Mouse (Mus musculus) stomach, postnatal 0 days (tissue): Measurements from ENCODE around the gene Jdp2. TPM values are rescaled to one million over a fixed set of nuclear protein-coding genes. Genes with fewer than 3 reads are reported as not detected.

Source experiments
- ATAC-seq: fragments of 200-750 bp; cut with Nextera tagmentation; 2 replicates; pipeline ENCODE4 v1.8.0; 2017; ENCODE audit not compliant: low FRiP score, low TSS enrichment
- DNase-seq: peaks from one replicate; pipeline ENCODE4 v3.0.0-alpha.2; 2016; ENCODE audit warnings: low spot score
- H3K27ac ChIP-seq: fragments of 300-500 bp; sonication (generic); replicated peaks from 2 replicates; pipeline ENCODE4 v1.5.1; 2014; ENCODE audit warnings: mild to moderate bottlenecking, control low read depth
- H3K27me3 ChIP-seq: fragments of 300-500 bp; sonication (generic); 2 replicates; pipeline ENCODE4 v1.6.1; 2014; ENCODE audit warnings: low read length; ENCODE audit not compliant: control insufficient read depth, insufficient read depth
- H3K36me3 ChIP-seq: fragments of 300-500 bp; sonication (generic); 2 replicates; pipeline ENCODE4 v1.6.1; 2014; ENCODE audit warnings: low read length, mixed read lengths; ENCODE audit not compliant: control insufficient read depth, insufficient read depth
- H3K4me1 ChIP-seq: fragments of 300-500 bp; sonication (generic); replicated peaks from 2 replicates; pipeline ENCODE4 v1.6.1; 2014; ENCODE audit warnings: antibody characterized with exemption; ENCODE audit not compliant: control insufficient read depth, insufficient read depth
- H3K4me2 ChIP-seq: fragments of 300-500 bp; sonication (generic); replicated peaks from 2 replicates; pipeline ENCODE4 v1.6.1; 2014; ENCODE audit warnings: low read depth, mild to moderate bottlenecking, control low read depth, moderate library complexity
- H3K4me3 ChIP-seq: fragments of 300-500 bp; sonication (generic); 2 replicates; pipeline ENCODE4 v1.5.1; 2014; ENCODE audit warnings: low read depth, low read length, control low read depth
- H3K9ac ChIP-seq: fragments of 300-500 bp; sonication (generic); 2 replicates; pipeline ENCODE4 v1.6.1; 2014; ENCODE audit warnings: mild to moderate bottlenecking, low read length, control low read depth, mixed read lengths
- H3K9me3 ChIP-seq: fragments of 300-500 bp; sonication (generic); 2 replicates; pipeline ENCODE4 v1.6.1; 2016; ENCODE audit warnings: low read length; ENCODE audit not compliant: control insufficient read depth
- CTCF ChIP-seq: IDR thresholded peaks from 2 replicates; pipeline ENCODE4 v1.5.1; 2016; ENCODE audit warnings: antibody characterized with exemption, low read depth, mild to moderate bottlenecking, moderate library complexity
- EP300 ChIP-seq: optimal IDR thresholded peaks from 2 replicates; pipeline ENCODE3; 2016; ENCODE audit warnings: antibody characterized with exemption
- WGBS: fragments of 180-500 bp; shearing (Covaris S2); extraction: QIAGEN DNeasy Blood & Tissue Kit; methylation state at CpG from one replicate; pipeline ENCODE4 v1.1.7; 2014; 5-methylcytosine and 5-hydroxymethylcytosine counted together
- polyA plus RNA-seq: library from polyadenylated mRNA; unstranded; fragments of >200 nt; fragmentation: Nextera tagmentation; extraction: Ambion mirVana; gene quantifications from 2 replicates; pipeline ENCODE4 v1.2.1, GENCODE M21; 2015

Gene Jdp2
- polyA plus RNA-seq, 1 experiment from 2014 or later: 0.65 TPM

GRCm38 (mm10) chr12:85598053-85598452, 774 bp upstream of the Jdp2 start:
- TF ChIP-seq EP300 (no peak), CTCF (no peak)
- no peak for ATAC-seq
- no peaks in the 10 kb centered on the region for H3K36me3 ChIP-seq
- H3K4me1 ChIP-seq: peaks cover 5% of the 10 kb centered on the region; the same call in 1 of the 2 replicates
- H3K27ac ChIP-seq: peak overlapping the region; percentile 92
- H3K4me2 ChIP-seq: peak overlapping the region; percentile 87
- 0 out of 2 replicates have a peak overlapping the region, but pooled peaks have one; percentile 73 for H3K4me3 ChIP-seq
- H3K27me3 ChIP-seq: no peaks in the 10 kb centered on the region
- WGBS: 46% methylated on average over 11 of the region's 11 CpGs
- no peaks in the 10 kb centered on the region for H3K9me3 ChIP-seq
- no peak overlapping the region for H3K9ac ChIP-seq
- no peak for DNase-seq

DNA sequence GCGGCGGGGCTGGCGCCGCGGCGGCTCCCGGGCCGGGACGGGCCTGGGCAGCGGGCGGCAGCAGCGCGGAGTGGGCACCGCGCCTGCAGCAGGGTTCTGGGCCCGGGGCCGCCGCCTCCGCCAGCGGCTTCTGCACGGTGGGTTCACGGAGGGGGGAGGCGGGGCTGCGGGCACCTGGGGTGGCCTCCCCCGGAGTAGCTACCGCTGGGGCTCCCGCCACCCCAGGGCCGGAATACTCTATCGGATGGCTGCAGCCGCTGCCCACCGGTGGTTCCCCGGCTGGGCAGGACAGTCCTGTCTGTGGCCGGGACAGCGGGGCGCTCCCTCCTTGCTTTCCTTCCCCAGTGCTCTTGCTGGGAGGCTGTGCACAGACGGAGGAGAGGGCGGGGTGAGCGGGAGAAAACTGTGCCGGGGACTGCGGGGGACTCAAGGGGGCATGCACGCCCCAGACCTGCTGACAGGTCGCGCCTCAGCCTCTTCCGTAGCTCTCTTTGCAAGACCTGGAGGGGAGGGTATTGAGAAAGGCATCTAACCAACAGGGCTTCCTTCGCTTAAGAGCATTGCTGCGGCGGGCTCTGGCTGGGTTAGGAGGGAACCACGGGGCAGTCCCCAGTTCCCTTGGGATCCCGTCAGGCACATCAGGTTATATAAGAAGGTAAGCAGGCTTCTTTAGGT, 788 bp downstream of the Jdp2 start:
- Histone ChIP-seq H3K27me3 (no peaks in the 10 kb centered on the region), H3K36me3 (no peaks in the 10 kb centered on the region), H3K4me1 (peaks cover 5% of the 10 kb centered on the region; the same call in 1 of the 2 replicates), H3K27ac (peak overlapping the region; percentile 92), H3K4me2 (peak overlapping the region; percentile 87), H3K9ac (peak overlapping the region; percentile 91), H3K4me3 (peak overlapping the region; percentile 73), H3K9me3 (no peaks in the 10 kb centered on the region)
- TF ChIP-seq EP300 (no peak), CTCF (no peak)
- WGBS: 2% methylated on average over 24 of the region's 49 CpGs
- DNase-seq: peak; percentile 52
- ATAC-seq: peak; percentile 40

DNA sequence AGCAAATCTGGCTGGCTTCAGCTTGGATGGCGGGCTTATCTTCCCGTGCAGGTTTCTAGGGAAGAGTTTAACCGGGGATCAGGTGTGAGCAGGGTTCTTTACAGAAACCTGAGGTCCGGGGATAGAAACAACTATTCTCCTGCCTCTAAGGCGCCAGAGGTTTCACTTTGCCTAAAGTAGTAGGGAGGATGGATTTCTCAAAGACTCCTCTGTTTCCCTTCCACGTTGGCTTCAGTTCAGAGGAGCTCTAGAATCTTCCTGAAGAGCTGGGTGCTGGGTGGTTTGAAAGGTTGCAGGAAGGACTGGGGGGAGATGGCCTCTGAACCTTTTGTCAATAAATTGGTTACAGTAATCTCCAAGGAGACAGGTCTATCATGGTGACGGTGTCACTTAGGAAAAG, 1.8 kb downstream of the Jdp2 start:
- Histone ChIP-seq H3K4me3 (peak overlapping the region; percentile 73), H3K27ac (no peak overlapping the region), H3K27me3 (no peaks in the 10 kb centered on the region), H3K4me2 (peak overlapping the region; percentile 87), H3K9ac (peak overlapping the region; percentile 91), H3K4me1 (peaks cover 5% of the 10 kb centered on the region; the same call in 1 of the 2 replicates), H3K36me3 (no peaks in the 10 kb centered on the region), H3K9me3 (no peaks in the 10 kb centered on the region)
- WGBS: 42% methylated on average over 7 of the region's 7 CpGs
- DNase-seq (no peak), ATAC-seq (no peak)
- TF ChIP-seq CTCF (no peak), EP300 (no peak)

DNA sequence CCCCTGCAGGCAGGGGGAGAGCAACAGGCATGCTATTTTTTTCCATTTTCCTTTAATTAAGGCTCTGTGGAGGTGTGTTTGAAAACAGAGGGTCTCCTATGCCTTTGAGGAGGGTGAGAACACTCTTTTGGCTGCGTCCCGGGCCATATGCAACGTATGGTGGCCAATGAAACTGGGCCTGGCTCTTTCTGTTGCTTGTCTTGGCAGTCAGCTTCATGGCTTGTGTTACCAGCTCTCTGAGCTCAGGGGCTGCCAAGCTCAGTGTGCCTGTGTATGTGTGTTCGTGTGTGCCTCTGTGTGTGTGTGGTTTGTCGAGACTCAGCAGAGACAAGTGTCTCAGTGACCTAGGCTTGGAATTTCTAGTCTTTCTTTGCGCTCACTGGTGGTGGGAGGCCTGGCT, 2.7 kb downstream of the Jdp2 start:
- TF ChIP-seq EP300 (no peak), CTCF (no peak)
- H3K27me3 ChIP-seq: no peaks in the 10 kb centered on the region
- ATAC-seq (no peak), DNase-seq (no peak)
- 72% methylated on average over 6 of the region's 6 CpGs for WGBS
- H3K9me3 ChIP-seq: no peaks in the 10 kb centered on the region
- no peak overlapping the region for H3K4me3 ChIP-seq
- no peak overlapping the region for H3K27ac ChIP-seq
- H3K4me2 ChIP-seq: peak overlapping the region; percentile 87; the same call in 1 of the 2 replicates
- no peak overlapping the region for H3K9ac ChIP-seq
- H3K4me1 ChIP-seq: peaks cover 5% of the 10 kb centered on the region; the same call in 1 of the 2 replicates
- no peaks in the 10 kb centered on the region for H3K36me3 ChIP-seq

DNA sequence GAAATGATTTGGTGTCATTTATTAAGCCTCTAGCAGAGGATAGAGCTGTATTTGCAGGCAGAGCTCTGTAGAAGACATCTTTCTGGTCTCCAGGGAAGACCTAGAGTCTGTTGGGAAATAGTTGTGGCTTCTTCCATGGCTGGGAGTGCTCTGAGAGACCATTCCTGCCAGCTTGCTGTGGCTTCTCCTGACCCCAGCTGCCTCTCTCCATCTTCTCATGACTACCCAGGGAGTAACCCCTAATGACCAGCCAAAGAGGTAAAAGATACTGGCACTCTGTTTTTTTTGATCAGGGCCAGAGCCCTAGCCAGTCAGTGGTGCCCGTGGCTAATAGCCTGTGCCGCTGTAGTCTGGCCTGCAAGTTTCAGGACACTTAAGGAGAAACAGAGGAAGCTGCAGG, 3.3 kb downstream of the Jdp2 start:
- TF ChIP-seq EP300 (no peak), CTCF (no peak)
- DNase-seq: no peak
- H3K4me2 ChIP-seq: no peak overlapping the region
- H3K4me1 ChIP-seq: peaks cover 5% of the 10 kb centered on the region; the same call in 1 of the 2 replicates
- H3K9me3 ChIP-seq: no peaks in the 10 kb centered on the region
- no peak overlapping the region for H3K4me3 ChIP-seq
- WGBS: 89% methylated on average over 2 of the region's 2 CpGs
- H3K9ac ChIP-seq: no peak overlapping the region
- H3K27me3 ChIP-seq: no peaks in the 10 kb centered on the region
- H3K27ac ChIP-seq: no peak overlapping the region
- H3K36me3 ChIP-seq: no peaks in the 10 kb centered on the region
- ATAC-seq: no peak

GRCm38 (mm10) chr12:85602811-85603210, 4.0 kb downstream of the Jdp2 start:
- Histone ChIP-seq H3K4me2 (no peak overlapping the region), H3K9ac (no peak overlapping the region), H3K36me3 (no peaks in the 10 kb centered on the region), H3K9me3 (no peaks in the 10 kb centered on the region), H3K27me3 (no peaks in the 10 kb centered on the region), H3K4me3 (no peak overlapping the region), H3K4me1 (peaks cover 5% of the 10 kb centered on the region; the same call in 1 of the 2 replicates), H3K27ac (no peak overlapping the region)
- DNase-seq (no peak), ATAC-seq (no peak)
- TF ChIP-seq CTCF (no peak), EP300 (no peak)
- WGBS: 79% methylated on average over 12 of the region's 12 CpGs
